Mouse (Mus musculus): Measurements from ENCODE around the gene Hist1h2ak. TPM values are rescaled to one million over a fixed set of nuclear protein-coding genes. Genes with fewer than 3 reads are reported as not detected.

The Hist1h2ak gene
- polyA plus RNA-seq, 1 experiment from 2014 or later = 5.5 TPM

- Histone ChIP-seq H3K9me3 (no peaks in the 10 kb centered on the region), H3K9ac (peak overlapping the region; percentile 1; the same call in 1 of the 2 replicates), H3K4me3 (peak overlapping the region; percentile 44), H3K4me1 (peaks cover 24% of the 10 kb centered on the region), H3K27ac (peak overlapping the region; percentile 91), H3K36me3 (replicated peaks) (no peaks in the 10 kb centered on the region), H3K27me3 (replicated peaks) (no peaks in the 10 kb centered on the region), H3K4me2 (peak overlapping the region; percentile 78)
- no peak for ATAC-seq (replicated peaks)
- WGBS = under 1% methylated on average over 22 of the region's 22 CpGs
Observed at GRCm38 (mm10) chr13:21715131-21715863, 38.3 kb downstream of the Hist1h2ak start.

- peak overlapping the region; percentile 1; the same call in 1 of the 2 replicates for H3K9ac ChIP-seq
- no peak for ATAC-seq (replicated peaks)
- peak overlapping the region; percentile 91; the same call in 1 of the 2 replicates for H3K27ac ChIP-seq
- peak overlapping the region; percentile 44 for H3K4me3 ChIP-seq
- WGBS = 2% methylated on average over 7 of the region's 7 CpGs
- H3K4me1 ChIP-seq = peaks cover 24% of the 10 kb centered on the region
- no peaks in the 10 kb centered on the region for H3K9me3 ChIP-seq
- peak overlapping the region; percentile 78 for H3K4me2 ChIP-seq
- no peaks in the 10 kb centered on the region for H3K27me3 ChIP-seq (replicated peaks)
- H3K36me3 ChIP-seq (replicated peaks) = no peaks in the 10 kb centered on the region
Observed at GRCm38 (mm10) chr13:21714725-21715124, 38.9 kb downstream of the Hist1h2ak start.

GRCm38 (mm10) chr13:21711698-21712097 is 41.9 kb downstream of the Hist1h2ak start:
- Histone ChIP-seq H3K4me1 (peaks cover 9% of the 10 kb centered on the region), H3K9me3 (no peaks in the 10 kb centered on the region), H3K4me2 (peak overlapping the region; percentile 77), H3K27ac (no peak overlapping the region), H3K4me3 (peak overlapping the region; percentile 47), H3K9ac (no peak overlapping the region), H3K27me3 (replicated peaks) (no peaks in the 10 kb centered on the region), H3K36me3 (replicated peaks) (no peaks in the 10 kb centered on the region)
- ATAC-seq (replicated peaks) = no peak
- WGBS = 23% methylated on average over 4 of the region's 4 CpGs

- Histone ChIP-seq H3K36me3 (replicated peaks) (no peaks in the 10 kb centered on the region), H3K4me2 (peak overlapping the region; percentile 77), H3K9ac (peak overlapping the region; percentile 29), H3K9me3 (no peaks in the 10 kb centered on the region), H3K27ac (no peak overlapping the region), H3K27me3 (replicated peaks) (no peaks in the 10 kb centered on the region), H3K4me3 (peak overlapping the region; percentile 47), H3K4me1 (peaks cover 9% of the 10 kb centered on the region)
- WGBS = 2% methylated on average over 22 of the region's 22 CpGs
- ATAC-seq (replicated peaks) = peak; percentile 89
Observed at GRCm38 (mm10) chr13:21710821-21711525, 42.7 kb downstream of the Hist1h2ak start.

- peaks cover 4% of the 10 kb centered on the region for H3K4me1 ChIP-seq
- H3K36me3 ChIP-seq (replicated peaks) = no peaks in the 10 kb centered on the region
- H3K9ac ChIP-seq = peak overlapping the region; percentile 31
- H3K27me3 ChIP-seq (replicated peaks) = no peaks in the 10 kb centered on the region
- 0% methylated on average over 32 of the region's 32 CpGs for WGBS
- peak overlapping the region; percentile 63 for H3K27ac ChIP-seq
- peak overlapping the region; percentile 77 for H3K4me2 ChIP-seq
- peak; percentile 88 for ATAC-seq (replicated peaks)
- H3K4me3 ChIP-seq = peak overlapping the region; percentile 47
- no peaks in the 10 kb centered on the region for H3K9me3 ChIP-seq
Observed at GRCm38 (mm10) chr13:21710031-21710711, 43.5 kb downstream of the Hist1h2ak start.

- no peak overlapping the region for H3K9ac ChIP-seq
- no peak overlapping the region for H3K4me3 ChIP-seq
- ATAC-seq (replicated peaks) = no peak
- H3K4me1 ChIP-seq = no peaks in the 10 kb centered on the region
- H3K27me3 ChIP-seq (replicated peaks) = no peaks in the 10 kb centered on the region
- H3K27ac ChIP-seq = no peak overlapping the region
- no peak overlapping the region for H3K4me2 ChIP-seq
- H3K36me3 ChIP-seq (replicated peaks) = no peaks in the 10 kb centered on the region
- H3K9me3 ChIP-seq = no peaks in the 10 kb centered on the region
- whole genome bisulfite sequencing = 77% methylated on average over 4 of the region's 4 CpGs
Observed at GRCm38 (mm10) chr13:21706669-21707068, 47.0 kb downstream of the Hist1h2ak start.

Small RNA genes within 50 kb of the gene (microRNA-seq; reads per million reads assigned to microRNA genes)
- gene Gm44346 = not detected
- gene Gm44357 = not detected
- gene Gm44367 = not detected
- not detected for gene Gm44454

Other genes with a start within 250 kb of the Hist1h2ak start
- gene Zkscan8, start 222.7 kb downstream of the Hist1h2ak start, polyA plus RNA-seq (2015; fragmentation: Nextera tagmentation; extraction: Ambion mirVana) = 5.0 and 5.3 TPM in 2 replicates
- 0.09 and 0.22 TPM in 2 replicates for gene Olfr1366, start 211.0 kb downstream of the Hist1h2ak start, polyA plus RNA-seq (2015; fragmentation: Nextera tagmentation; extraction: Ambion mirVana)
- 0.05 TPM in 1 of 2 replicates, not detected in the other for gene Olfr1535, start 193.9 kb downstream of the Hist1h2ak start, polyA plus RNA-seq (2015; fragmentation: Nextera tagmentation; extraction: Ambion mirVana)
- gene Olfr1364, start 172.1 kb downstream of the Hist1h2ak start, polyA plus RNA-seq (2015; fragmentation: Nextera tagmentation; extraction: Ambion mirVana) = not detected in 2 replicates
- not detected in 2 replicates for gene Olfr1362, start 139.8 kb downstream of the Hist1h2ak start, polyA plus RNA-seq (2015; fragmentation: Nextera tagmentation; extraction: Ambion mirVana)
- 0.06 and 0.08 TPM in 2 replicates for gene Olfr11, start 111.3 kb downstream of the Hist1h2ak start, polyA plus RNA-seq (2015; fragmentation: Nextera tagmentation; extraction: Ambion mirVana)
- gene Olfr1361, start 90.4 kb downstream of the Hist1h2ak start, polyA plus RNA-seq (2015; fragmentation: Nextera tagmentation; extraction: Ambion mirVana) = not detected in 2 replicates
- gene Olfr1360, start 76.4 kb downstream of the Hist1h2ak start, polyA plus RNA-seq (2015; fragmentation: Nextera tagmentation; extraction: Ambion mirVana) = not detected in 2 replicates
- not detected in 2 replicates for gene Olfr1359, start 55.7 kb downstream of the Hist1h2ak start, polyA plus RNA-seq (2015; fragmentation: Nextera tagmentation; extraction: Ambion mirVana)
- gene Hist1h2bl, start 37.7 kb downstream of the Hist1h2ak start, polyA plus RNA-seq (2015; fragmentation: Nextera tagmentation; extraction: Ambion mirVana) = 0.59 TPM in 1 of 2 replicates, not detected in the other
- gene Hist1h2ai, start 37.4 kb downstream of the Hist1h2ak start, polyA plus RNA-seq (2015; fragmentation: Nextera tagmentation; extraction: Ambion mirVana) = 3.9 and 10.3 TPM in 2 replicates
- gene Hist1h3h, start 36.2 kb downstream of the Hist1h2ak start, polyA plus RNA-seq (2015; fragmentation: Nextera tagmentation; extraction: Ambion mirVana) = 1.1 TPM in 1 of 2 replicates, not detected in the other
- 0.39 and 1.7 TPM in 2 replicates for gene Hist1h2bm, start 31.8 kb downstream of the Hist1h2ak start, polyA plus RNA-seq (2015; fragmentation: Nextera tagmentation; extraction: Ambion mirVana)
- gene Hist1h4j, start 18.8 kb downstream of the Hist1h2ak start, polyA plus RNA-seq (2015; fragmentation: Nextera tagmentation; extraction: Ambion mirVana) = 0.93 TPM in 1 of 2 replicates, not detected in the other
- gene Hist1h4k, start 3.3 kb downstream of the Hist1h2ak start, polyA plus RNA-seq (2015; fragmentation: Nextera tagmentation; extraction: Ambion mirVana) = 1.8 and 4.2 TPM in 2 replicates
- gene Hist1h2bn, start 296 bp upstream of the Hist1h2ak start, polyA plus RNA-seq (2015; fragmentation: Nextera tagmentation; extraction: Ambion mirVana) = 0.89 TPM in 1 of 2 replicates, not detected in the other
- gene Hist1h1b, start 26.8 kb upstream of the Hist1h2ak start, polyA plus RNA-seq (2015; fragmentation: Nextera tagmentation; extraction: Ambion mirVana) = 3.4 and 3.7 TPM in 2 replicates
- gene Hist1h3i, start 29.5 kb upstream of the Hist1h2ak start, polyA plus RNA-seq (2015; fragmentation: Nextera tagmentation; extraction: Ambion mirVana) = 26.1 and 35.4 TPM in 2 replicates
- 3.8 TPM in 1 of 2 replicates, not detected in the other for gene Hist1h2an, start 33.4 kb upstream of the Hist1h2ak start, polyA plus RNA-seq (2015; fragmentation: Nextera tagmentation; extraction: Ambion mirVana)
- gene Hist1h2bp, start 33.6 kb upstream of the Hist1h2ak start, polyA plus RNA-seq (2015; fragmentation: Nextera tagmentation; extraction: Ambion mirVana) = 0.31 and 0.87 TPM in 2 replicates
- gene Hist1h2bq, start 56.4 kb upstream of the Hist1h2ak start, polyA plus RNA-seq (2015; fragmentation: Nextera tagmentation; extraction: Ambion mirVana) = 3.6 and 4.1 TPM in 2 replicates
- gene Hist1h2ao, start 56.6 kb upstream of the Hist1h2ak start, polyA plus RNA-seq (2015; fragmentation: Nextera tagmentation; extraction: Ambion mirVana) = not detected in 2 replicates
- gene Hist1h4m, start 57.9 kb upstream of the Hist1h2ak start, polyA plus RNA-seq (2015; fragmentation: Nextera tagmentation; extraction: Ambion mirVana) = 1.4 TPM in 1 of 2 replicates, not detected in the other
- 4.2 and 5.9 TPM in 2 replicates for gene Hist1h4n, start 78.4 kb upstream of the Hist1h2ak start, polyA plus RNA-seq (2015; fragmentation: Nextera tagmentation; extraction: Ambion mirVana)
- 432 and 476 TPM in 2 replicates for gene Hist1h2ap, start 79.7 kb upstream of the Hist1h2ak start, polyA plus RNA-seq (2015; fragmentation: Nextera tagmentation; extraction: Ambion mirVana)
- 4.0 and 4.1 TPM in 2 replicates for gene Hist1h2br, start 79.9 kb upstream of the Hist1h2ak start, polyA plus RNA-seq (2015; fragmentation: Nextera tagmentation; extraction: Ambion mirVana)
- 14.0 TPM in 2 replicates for gene Zfp184, start 191.3 kb upstream of the Hist1h2ak start, polyA plus RNA-seq (2015; fragmentation: Nextera tagmentation; extraction: Ambion mirVana)
- gene Pom121l2, start 227.4 kb upstream of the Hist1h2ak start, polyA plus RNA-seq (2015; fragmentation: Nextera tagmentation; extraction: Ambion mirVana) = not detected in 2 replicates

All from midbrain, embryonic 15.5 days (tissue).